In the genomic region with DNA sequence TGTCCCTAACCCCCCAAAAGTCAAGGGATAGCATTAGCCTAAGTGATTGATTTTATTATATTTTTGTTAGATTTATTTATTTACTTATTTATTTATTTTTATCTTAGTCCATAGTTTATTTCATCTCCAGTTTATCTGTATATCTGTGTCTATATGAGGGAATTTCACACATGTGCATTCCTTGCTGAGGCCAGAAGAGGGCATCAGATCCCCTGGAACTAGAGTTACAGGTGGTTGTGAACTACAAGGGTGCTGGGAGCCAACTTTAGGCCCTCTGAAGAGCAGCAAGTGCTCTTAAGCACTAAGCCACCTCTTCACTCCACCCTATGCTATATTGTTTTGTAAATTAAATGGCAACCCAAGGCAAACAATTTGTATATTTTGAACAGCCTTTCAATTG, we compare ENCODE assay signal across 13 mouse cellular contexts. TPM values are rescaled to one million over a fixed set of nuclear protein-coding genes. Genes with fewer than 3 reads are reported as not detected.
DNase-seq lines count a peak whose midpoint lies in the region; TF ChIP-seq lines count a peak whose summit lies in the region.
"Had no signal": no experiment of that assay in that cellular context is flagged by ENCODE, and none has a peak within 500 bp of the region (broad histone marks: within the 10 kb centered on the region; RNA-seq: fewer than 3 reads in every experiment).

No protein-coding gene starts in this region.

- TF ChIP-seq POLR2A in heart, adult 2 months (IDR thresholded peaks at IDR 0.05; ENCODE audit: insufficient read depth, low read depth, low read length): no peak
- no peak for TF ChIP-seq POLR2A in thymus, adult 2 months (IDR thresholded peaks at IDR 0.05; ENCODE audit: control insufficient read depth, extremely low read depth, insufficient read depth, low read length, poor library complexity)
- TF ChIP-seq POLR2A in small intestine, adult 2 months (IDR thresholded peaks at IDR 0.05; ENCODE audit: low read depth, low read length): no peak

- DNase-seq in heart, adult 2 months: no peak
- no peak for DNase-seq in heart, postnatal 36 days
- DNase-seq in thymus, adult 2 months: peak; percentile 22
- no peak for DNase-seq in thymus, postnatal 10 days (ENCODE audit: low spot score in 2 of 2)
- DNase-seq in ZHBTc4 (ENCODE audit: low read depth, low spot score): peak; percentile 35
- DNase-seq in heart, postnatal 10 days: no peak
- no peak for DNase-seq in adrenal gland, postnatal 25 days
- DNase-seq: adrenal gland, adult 2 months; kidney, adult 11 months; left cerebral cortex, postnatal 4 days had no signal

- no peaks in the 10 kb centered on the region for H3K36me3 ChIP-seq in heart, adult 2 months (ENCODE audit: control insufficient read depth, insufficient read depth, low read length)
- H3K36me3 ChIP-seq in thymus, adult 2 months (ENCODE audit: control insufficient read depth, insufficient read depth, low read length): no peaks in the 10 kb centered on the region
- H3K36me3 ChIP-seq in small intestine, adult 2 months (ENCODE audit: control insufficient read depth, insufficient read depth, low read length): no peaks in the 10 kb centered on the region
- H3K36me3 ChIP-seq: midbrain, embryonic 15.5 days had no signal

- H3K4me1 ChIP-seq in heart, adult 2 months (ENCODE audit: control insufficient read depth, insufficient read depth, low read length): no peaks in the 10 kb centered on the region; the same call in 1 of the 2 replicates
- H3K4me1 ChIP-seq in thymus, adult 2 months (replicated peaks; ENCODE audit: control insufficient read depth, insufficient read depth, low read length): peaks cover 4% of the 10 kb centered on the region
- H3K4me1 ChIP-seq in small intestine, adult 2 months (ENCODE audit: control insufficient read depth, insufficient read depth, insufficient read length, low read length): peaks cover 7% of the 10 kb centered on the region; the same call in 1 of the 2 replicates
- H3K4me1 ChIP-seq: forebrain, embryonic 13.5 days; midbrain, embryonic 15.5 days had no signal

- H3K4me3 ChIP-seq in heart, adult 2 months: no peak overlapping the region
- no peak overlapping the region for H3K4me3 ChIP-seq in thymus, adult 2 months (ENCODE audit: control insufficient read depth, insufficient read depth, low read length)
- H3K4me3 ChIP-seq in small intestine, adult 2 months (ENCODE audit: low read depth, low read length): no peak overlapping the region
- H3K4me3 ChIP-seq: forebrain, embryonic 13.5 days; midbrain, embryonic 15.5 days had no signal

- H3K79me2 ChIP-seq in heart, adult 2 months (replicated peaks; ENCODE audit: control insufficient read depth, insufficient read depth, low read length): no peaks in the 10 kb centered on the region

- intact Hi-C loops in heart, adult 2 months (cut with DNase I): no loop called here
- intact Hi-C loops in heart, postnatal 36 days (cut with DNase I): no loop called here
- intact Hi-C loops in heart, postnatal 10 days (cut with DNase I): loop anchor here (10.0 kb wide), 1 partner anchor 517 kb away; no protein-coding TSS in a partner anchor

- no peak overlapping the region for H3K9ac ChIP-seq in heart, adult 2 months (ENCODE audit: low read depth, low read length)
- H3K9ac ChIP-seq: forebrain, embryonic 13.5 days; midbrain, embryonic 15.5 days had no signal

- H3K27ac ChIP-seq in heart, adult 2 months: no peak overlapping the region
- no peak overlapping the region for H3K27ac ChIP-seq in thymus, adult 2 months (ENCODE audit: control insufficient read depth, insufficient read depth, low read length)
- H3K27ac ChIP-seq in small intestine, adult 2 months (ENCODE audit: insufficient read depth, low read depth, low read length): no peak overlapping the region
- H3K27ac ChIP-seq: forebrain, embryonic 13.5 days; midbrain, embryonic 15.5 days had no signal

- no peak for TF ChIP-seq EP300 in heart, adult 2 months (IDR thresholded peaks at IDR 0.05; ENCODE audit: insufficient read depth, low read depth, low read length)

- no peaks in the 10 kb centered on the region for H3K27me3 ChIP-seq in heart, adult 2 months (ENCODE audit: control insufficient read depth, insufficient read depth, low read length)
- H3K27me3 ChIP-seq in thymus, adult 2 months (ENCODE audit: control insufficient read depth, insufficient read depth, low read length): no peaks in the 10 kb centered on the region
- H3K27me3 ChIP-seq in small intestine, adult 2 months (ENCODE audit: control insufficient read depth, insufficient read depth, low read length): no peaks in the 10 kb centered on the region
- H3K27me3 ChIP-seq: forebrain, embryonic 13.5 days; midbrain, embryonic 15.5 days had no signal

- TF ChIP-seq CTCF in heart, adult 2 months (IDR thresholded peaks at IDR 0.05): peak; percentile 66
- no peak for TF ChIP-seq CTCF in thymus, adult 2 months (IDR thresholded peaks at IDR 0.05; ENCODE audit: borderline replicate concordance, control insufficient read depth, extremely low read depth, insufficient read depth, low read length, poor library complexity)
- TF ChIP-seq CTCF in small intestine, adult 2 months (IDR thresholded peaks at IDR 0.05; ENCODE audit: extremely low read depth, insufficient read length, insufficient replicate concordance, low read depth, low read length): peak; percentile 28; the same call in 1 of the 2 replicates

RNA-seq across cellular contexts. Expression of gene Adam10, which starts 10.7 kb away (rescaled TPM):
- 10 to 100 TPM; 37.0 to 39.2 TPM for total RNA-seq in heart, adult 2 months (2021)
- polyA plus RNA-seq in heart, adult 2 months (2012; rRNA removed): 9.5 and 20.7 TPM in 2 replicates
- 10 to 100 TPM; 36.6 to 42.8 TPM for total RNA-seq in heart, postnatal 36 days (2021)
- 21.7 and 25.4 TPM in 2 replicates for polyA plus RNA-seq in thymus, adult 2 months (2012; rRNA removed)
- 10.5 and 33.3 TPM in 2 replicates for polyA plus RNA-seq in small intestine, adult 2 months (2012; rRNA removed)
- total RNA-seq in heart, postnatal 10 days (2021): 10 to 100 TPM; 66.0 to 80.3 TPM
- 53.1 and 57.3 TPM in 2 replicates for total RNA-seq in adrenal gland, postnatal 25 days (2021)

RNA-seq across cellular contexts. Expression of gene Mindy2, which starts 11.1 kb away (rescaled TPM):
- total RNA-seq in heart, adult 2 months (2021): 10 to 100 TPM; 34.8 to 36.7 TPM
- polyA plus RNA-seq in heart, adult 2 months (2012; rRNA removed): 7.1 and 17.7 TPM in 2 replicates
- 10 to 100 TPM; 32.7 to 34.8 TPM for total RNA-seq in heart, postnatal 36 days (2021)
- 17.3 and 28.2 TPM in 2 replicates for polyA plus RNA-seq in thymus, adult 2 months (2012; rRNA removed)
- 5.5 and 12.0 TPM in 2 replicates for polyA plus RNA-seq in small intestine, adult 2 months (2012; rRNA removed)
- 10 to 100 TPM; 31.5 to 32.6 TPM for total RNA-seq in heart, postnatal 10 days (2021)
- total RNA-seq in adrenal gland, postnatal 25 days (2021): 14.3 and 17.3 TPM in 2 replicates

RNA-seq across cellular contexts. Expression of gene Gm10642, which starts 12.0 kb away (rescaled TPM):
- under 1 TPM; 0.23 to 0.41 TPM for total RNA-seq in heart, adult 2 months (2021)
- 0.21 and 0.23 TPM in 2 replicates for polyA plus RNA-seq in heart, adult 2 months (2012; rRNA removed)
- total RNA-seq in heart, postnatal 36 days (2021): under 1 TPM; 0.27 to 0.31 TPM
- 3.5 and 6.3 TPM in 2 replicates for polyA plus RNA-seq in thymus, adult 2 months (2012; rRNA removed)
- polyA plus RNA-seq in small intestine, adult 2 months (2012; rRNA removed): 0.44 and 3.3 TPM in 2 replicates
- under 1 TPM; 0.74 to 0.93 TPM for total RNA-seq in heart, postnatal 10 days (2021)
- total RNA-seq in adrenal gland, postnatal 25 days (2021): 0.52 and 0.76 TPM in 2 replicates

Comparison
In these comparisons a context has a peak if more than half of its experiments do, and no peak if none do; other contexts are left out.
1. DNase-seq: peak in thymus, adult 2 months (single experiment) and ZHBTc4 (single experiment); none in heart, adult 2 months (0 of 2), heart, postnatal 36 days (0 of 2), thymus, postnatal 10 days (0 of 2), heart, postnatal 10 days (0 of 2) and adrenal gland, postnatal 25 days (single experiment).